Mouse (Mus musculus): ENCODE results near the gene Tatdn3. TPM values are rescaled to one million over a fixed set of nuclear protein-coding genes. Genes with fewer than 3 reads are reported as not detected.

Gene Tatdn3
- polyA plus RNA-seq, 1 experiment, result 18.4 TPM

DNA sequence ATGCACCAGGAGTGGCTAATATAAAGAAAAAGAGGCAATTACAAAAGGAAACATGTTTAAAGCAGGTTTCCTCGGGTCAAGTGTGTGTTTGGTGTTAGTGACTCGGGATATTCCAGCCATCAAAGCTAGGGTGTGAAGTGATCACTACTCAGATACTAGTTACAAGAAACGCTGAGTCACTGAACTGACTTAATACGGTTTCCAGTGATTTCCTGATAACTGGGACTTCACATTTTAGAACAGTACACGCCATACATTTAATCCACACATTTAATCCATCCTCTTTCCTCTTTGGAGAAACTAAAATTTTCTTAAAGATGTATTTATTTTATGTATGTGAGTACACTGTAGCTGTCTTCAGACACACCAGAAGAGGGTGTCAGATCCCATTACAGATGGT is 25.2 kb upstream of the Tatdn3 start:
- Histone ChIP-seq H3K4me1 (ENCODE audit: control insufficient read depth, insufficient read depth, insufficient read length, low read length) (peaks cover 6% of the 10 kb centered on the region), H3K27ac (replicated peaks; ENCODE audit: low read depth, low read length) (no peak overlapping the region), H3K4me3 (ENCODE audit: insufficient read depth, low read depth, low read length) (no peak overlapping the region)

DNA sequence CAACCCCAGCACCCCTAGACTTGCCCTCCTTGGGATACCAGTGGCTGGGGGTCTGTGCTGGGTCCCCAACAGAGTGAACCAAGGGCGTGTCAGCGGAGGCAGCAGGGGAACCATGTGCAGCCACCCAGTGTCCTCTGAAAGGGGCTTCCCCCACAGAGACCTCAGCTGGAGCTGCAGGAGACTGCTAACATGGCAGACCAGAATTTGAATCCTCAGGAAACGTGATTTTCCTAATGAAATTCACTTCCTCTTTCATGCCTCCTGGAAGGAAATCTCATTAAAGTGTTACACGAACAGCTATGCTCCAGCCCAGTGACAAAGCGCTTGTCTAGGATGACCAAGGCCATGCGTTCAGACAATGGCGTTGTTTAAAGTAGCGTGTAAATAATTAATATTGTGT is 24.2 kb upstream of the Tatdn3 start:
- Histone ChIP-seq H3K27ac (replicated peaks; ENCODE audit: low read depth, low read length) (no peak overlapping the region), H3K4me1 (ENCODE audit: control insufficient read depth, insufficient read depth, insufficient read length, low read length) (peaks cover 3% of the 10 kb centered on the region)

DNA sequence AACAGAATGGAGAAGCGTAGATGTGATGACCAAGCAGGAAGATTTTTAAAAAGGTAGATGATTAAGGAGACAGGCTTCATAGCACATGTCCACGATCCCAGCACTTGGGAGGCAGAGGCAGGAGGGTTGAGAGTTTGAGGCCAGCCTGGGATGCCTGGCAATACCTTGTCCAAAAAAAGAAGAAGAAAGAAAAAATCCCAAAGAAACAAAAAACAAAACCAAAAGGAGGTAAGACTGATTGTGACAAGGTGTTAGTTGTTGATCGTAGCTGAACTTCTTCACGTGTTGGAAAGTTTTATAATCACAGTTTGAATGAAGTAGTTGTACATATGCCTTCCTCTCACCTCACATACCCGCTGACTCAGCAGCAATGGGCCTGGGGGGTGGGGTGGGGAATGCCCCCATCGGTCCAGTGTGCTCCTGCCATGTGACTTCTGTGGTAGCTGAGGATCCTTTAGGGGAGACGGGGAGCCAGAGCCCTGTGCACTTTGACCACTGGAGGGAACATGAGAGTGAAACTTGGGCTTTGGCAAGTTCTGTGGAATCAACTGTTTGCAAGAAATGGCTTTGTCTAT is 23.7 kb upstream of the Tatdn3 start:
- no peaks in the 10 kb centered on the region for H3K4me1 ChIP-seq (ENCODE audit: control insufficient read depth, insufficient read depth, insufficient read length, low read length)
- no peak overlapping the region for H3K27ac ChIP-seq (replicated peaks; ENCODE audit: low read depth, low read length)
- H3K4me3 ChIP-seq (ENCODE audit: insufficient read depth, low read depth, low read length), result no peak overlapping the region

More for the DNA sequence above, 24.2 kb upstream of the Tatdn3 start:
- no peak overlapping the region for H3K4me3 ChIP-seq (ENCODE audit: insufficient read depth, low read depth, low read length)

DNA sequence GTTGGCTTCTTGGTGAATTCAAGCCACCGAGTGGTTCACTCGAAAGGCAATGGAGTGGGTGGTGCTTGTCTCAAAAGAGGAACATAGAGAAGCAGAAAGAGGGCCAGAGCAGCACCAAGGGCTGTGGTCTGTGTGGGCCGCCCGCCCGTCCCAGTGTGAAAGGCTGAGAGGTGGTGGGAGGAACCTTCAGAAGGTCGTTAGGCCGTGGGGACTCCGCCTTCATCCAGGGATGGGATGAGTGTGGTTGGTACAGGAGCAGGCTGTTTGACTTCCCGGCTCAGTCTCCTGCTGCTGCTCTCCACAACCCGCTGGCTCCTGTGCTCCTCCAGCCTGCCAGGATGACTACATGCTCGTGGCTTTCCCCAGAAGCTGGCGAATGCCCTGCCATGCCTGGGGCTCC is 22.9 kb upstream of the Tatdn3 start:
- no peak overlapping the region for H3K4me3 ChIP-seq (ENCODE audit: insufficient read depth, low read depth, low read length)
- no peaks in the 10 kb centered on the region for H3K4me1 ChIP-seq (ENCODE audit: control insufficient read depth, insufficient read depth, insufficient read length, low read length)
- H3K27ac ChIP-seq (replicated peaks; ENCODE audit: low read depth, low read length), result no peak overlapping the region

DNA sequence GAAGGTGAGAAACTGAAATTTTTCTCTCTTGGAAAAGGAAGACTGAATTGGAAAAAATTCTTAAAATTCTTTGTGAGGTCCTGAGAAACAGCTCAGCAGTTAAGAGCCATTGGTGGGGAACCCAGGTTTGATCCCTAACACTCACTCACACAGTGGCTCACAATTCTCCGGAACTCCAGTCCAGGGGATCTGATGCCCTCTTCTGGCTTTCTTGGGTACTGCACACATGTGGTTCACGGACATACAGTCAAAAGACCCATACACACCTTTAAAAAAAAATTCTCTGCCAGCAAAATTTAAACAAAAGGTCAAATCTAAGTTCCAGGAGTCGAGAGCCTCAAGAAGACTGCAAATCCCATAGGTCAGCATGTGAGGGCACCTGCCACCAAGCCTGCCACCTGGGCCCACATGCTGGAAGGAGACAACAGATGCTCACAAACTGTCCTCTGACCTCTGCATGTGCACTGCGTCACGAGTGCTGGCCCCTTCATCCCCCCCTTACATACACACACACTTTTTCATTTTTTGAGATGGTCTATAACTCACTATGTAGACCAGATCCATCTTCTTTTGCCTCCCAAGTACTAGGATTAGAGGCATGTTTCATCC is 22.3 kb upstream of the Tatdn3 start:
- H3K27ac ChIP-seq (replicated peaks; ENCODE audit: low read depth, low read length), result peak overlapping the region; percentile 55
- no peak overlapping the region for H3K4me3 ChIP-seq (ENCODE audit: insufficient read depth, low read depth, low read length)
- no peaks in the 10 kb centered on the region for H3K4me1 ChIP-seq (ENCODE audit: control insufficient read depth, insufficient read depth, insufficient read length, low read length)

DNA sequence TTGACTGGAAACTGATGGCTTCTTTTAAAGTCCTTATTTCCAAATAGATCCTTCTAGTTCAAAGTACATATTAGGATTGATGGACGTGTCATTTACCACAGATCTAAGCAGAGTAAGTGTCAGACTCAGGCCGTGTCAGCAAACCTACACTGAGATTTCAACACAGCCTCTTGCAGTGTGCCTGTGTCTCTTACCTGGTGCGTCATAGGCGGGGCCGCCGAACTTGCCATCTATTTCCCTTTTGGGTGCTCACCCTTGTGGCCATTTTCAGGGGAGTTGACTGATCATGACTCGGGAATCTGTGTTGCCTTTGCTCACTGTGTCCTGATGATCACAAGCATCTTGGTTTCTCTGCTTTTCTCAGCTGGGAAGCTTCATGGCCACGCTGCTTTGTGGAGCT is 20.5 kb upstream of the Tatdn3 start:
- Histone ChIP-seq H3K4me1 (ENCODE audit: control insufficient read depth, insufficient read depth, insufficient read length, low read length) (no peaks in the 10 kb centered on the region), H3K27ac (replicated peaks; ENCODE audit: low read depth, low read length) (no peak overlapping the region), H3K4me3 (ENCODE audit: insufficient read depth, low read depth, low read length) (no peak overlapping the region)

DNA sequence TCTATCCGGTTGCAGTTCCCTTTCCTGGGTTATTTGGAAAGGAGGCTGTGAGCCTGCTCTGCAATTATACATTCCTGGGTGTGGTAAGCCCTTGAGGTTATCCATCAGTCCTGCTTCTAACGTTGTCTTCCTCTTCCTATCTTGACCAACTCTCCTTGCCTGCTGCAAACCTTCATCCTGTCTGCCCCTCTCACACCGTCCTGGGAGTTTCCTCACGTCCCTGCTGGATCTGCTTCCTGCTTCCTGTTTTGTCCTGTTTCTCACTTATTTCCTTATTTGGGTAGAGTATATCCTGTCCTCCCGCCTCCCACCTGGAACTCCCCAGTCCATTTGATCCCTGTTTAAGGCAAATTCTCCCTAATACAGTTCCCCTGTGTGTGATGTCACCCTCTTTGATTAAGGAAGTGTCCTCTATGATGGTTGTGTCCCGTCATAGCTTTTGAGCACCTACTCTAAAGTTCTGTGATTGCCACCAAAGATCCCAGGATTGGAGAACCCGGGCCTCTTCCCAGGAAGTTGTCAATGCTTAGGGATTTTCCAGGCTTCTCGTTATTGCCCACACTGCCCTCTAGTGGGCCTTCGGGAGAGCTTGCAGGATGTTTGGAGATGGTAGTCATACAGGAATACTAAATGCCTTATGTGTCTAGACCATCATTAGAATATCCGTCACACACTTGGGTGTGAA is 12.6 kb upstream of the Tatdn3 start:
- H3K27ac ChIP-seq (replicated peaks; ENCODE audit: low read depth, low read length), result peak overlapping the region; percentile 97
- no peaks in the 10 kb centered on the region for H3K4me1 ChIP-seq (ENCODE audit: control insufficient read depth, insufficient read depth, insufficient read length, low read length)
- peak overlapping the region; percentile 44 for H3K4me3 ChIP-seq (ENCODE audit: insufficient read depth, low read depth, low read length)

DNA sequence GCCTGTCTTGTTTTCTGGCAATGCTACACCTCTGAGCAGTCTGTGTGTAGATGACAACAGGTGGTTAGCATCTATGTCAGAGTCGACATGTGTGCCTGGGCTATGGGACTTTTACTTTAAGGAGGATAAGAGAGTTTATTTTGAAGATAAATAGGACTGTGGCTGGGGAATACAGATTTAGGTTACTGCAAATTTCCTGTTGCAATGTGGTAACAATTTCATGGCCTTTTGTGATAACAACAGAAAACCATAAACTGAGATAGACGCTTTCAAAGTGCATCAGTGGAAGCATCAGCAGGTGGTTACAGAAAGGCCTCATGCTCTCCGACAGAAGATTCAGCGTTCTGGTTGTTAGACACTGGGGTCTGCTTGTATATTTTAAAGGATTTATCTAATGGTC is 10.8 kb upstream of the Tatdn3 start:
- Histone ChIP-seq H3K27ac (replicated peaks; ENCODE audit: low read depth, low read length) (peak overlapping the region; percentile 39; the same call in 1 of the 2 replicates), H3K4me1 (ENCODE audit: control insufficient read depth, insufficient read depth, insufficient read length, low read length) (no peaks in the 10 kb centered on the region), H3K4me3 (ENCODE audit: insufficient read depth, low read depth, low read length) (no peak overlapping the region)

DNA sequence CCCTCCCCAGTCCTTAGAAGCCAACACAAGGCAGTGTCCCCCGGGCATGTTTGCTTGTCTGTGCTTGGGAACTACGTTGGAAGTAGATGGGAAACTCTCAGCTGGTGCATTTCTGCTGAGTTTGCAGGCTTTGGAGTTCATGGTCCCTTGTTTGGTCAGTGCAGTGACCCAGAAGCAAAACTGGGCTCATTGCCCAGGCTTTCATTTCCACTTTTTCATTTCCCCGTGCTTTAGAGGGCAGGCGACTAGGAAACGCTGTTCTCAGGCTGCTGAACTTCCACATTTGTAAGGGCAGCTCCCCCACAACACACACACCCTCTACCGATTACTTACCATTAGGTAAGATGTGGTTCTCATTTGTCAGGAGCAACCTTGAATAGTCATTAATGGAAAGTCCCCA is 10.3 kb upstream of the Tatdn3 start:
- peak overlapping the region; percentile 69 for H3K27ac ChIP-seq (replicated peaks; ENCODE audit: low read depth, low read length)
- no peak overlapping the region for H3K4me3 ChIP-seq (ENCODE audit: insufficient read depth, low read depth, low read length)
- no peaks in the 10 kb centered on the region for H3K4me1 ChIP-seq (ENCODE audit: control insufficient read depth, insufficient read depth, insufficient read length, low read length)

DNA sequence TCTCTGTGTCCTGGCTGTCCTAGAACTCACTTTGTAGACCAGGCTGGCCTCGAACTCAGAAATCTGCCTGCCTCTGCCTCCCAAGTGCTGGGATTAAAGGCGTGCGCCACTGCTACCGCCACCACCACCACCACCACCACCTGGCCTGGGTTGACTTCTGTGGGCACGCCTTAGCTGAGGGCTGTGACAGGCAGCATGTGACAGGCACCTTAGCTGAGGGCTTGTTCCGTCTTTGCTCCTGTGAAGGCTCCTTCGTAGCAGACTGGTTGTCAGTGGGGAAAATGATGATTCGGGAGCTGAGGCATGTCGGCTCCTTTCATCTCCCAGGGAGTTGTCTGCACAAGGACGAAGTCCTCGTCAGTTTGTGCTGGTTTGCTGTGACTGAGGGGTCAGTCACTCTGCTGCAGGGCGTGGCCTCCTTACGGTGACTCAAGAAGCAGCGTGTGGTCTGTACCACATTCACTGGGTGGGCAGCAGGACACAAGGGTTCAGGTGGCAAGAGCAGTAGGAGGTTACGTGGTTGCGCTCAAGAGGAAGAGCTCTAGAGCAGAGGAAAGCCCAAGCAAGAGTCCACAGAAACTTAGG is 9.7 kb upstream of the Tatdn3 start:
- Histone ChIP-seq H3K4me1 (ENCODE audit: control insufficient read depth, insufficient read depth, insufficient read length, low read length) (no peaks in the 10 kb centered on the region), H3K27ac (replicated peaks; ENCODE audit: low read depth, low read length) (peak overlapping the region; percentile 69), H3K4me3 (ENCODE audit: insufficient read depth, low read depth, low read length) (no peak overlapping the region)

DNA sequence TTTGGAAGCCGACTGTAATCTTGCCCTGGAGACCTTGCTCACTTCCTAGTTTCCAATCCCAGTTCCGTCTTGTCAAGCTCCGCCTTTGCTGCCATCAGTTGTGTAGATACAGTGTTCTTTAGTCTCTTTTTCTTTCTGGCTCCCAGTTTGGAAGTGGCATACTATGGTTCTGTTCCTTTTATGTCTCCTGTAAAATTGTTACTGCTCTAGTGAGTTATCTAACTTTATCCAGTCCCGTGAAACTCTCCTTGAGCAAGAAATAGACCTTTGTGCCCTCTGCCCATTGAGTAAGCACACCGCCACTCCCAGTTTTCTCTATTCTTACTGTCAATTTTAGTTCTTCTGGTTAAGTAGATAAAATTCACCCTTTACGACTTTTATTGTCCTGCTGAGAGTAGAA is 8.9 kb upstream of the Tatdn3 start:
- Histone ChIP-seq H3K4me3 (ENCODE audit: insufficient read depth, low read depth, low read length) (no peak overlapping the region), H3K27ac (replicated peaks; ENCODE audit: low read depth, low read length) (peak overlapping the region; percentile 33; the same call in 1 of the 2 replicates), H3K4me1 (ENCODE audit: control insufficient read depth, insufficient read depth, insufficient read length, low read length) (no peaks in the 10 kb centered on the region)

DNA sequence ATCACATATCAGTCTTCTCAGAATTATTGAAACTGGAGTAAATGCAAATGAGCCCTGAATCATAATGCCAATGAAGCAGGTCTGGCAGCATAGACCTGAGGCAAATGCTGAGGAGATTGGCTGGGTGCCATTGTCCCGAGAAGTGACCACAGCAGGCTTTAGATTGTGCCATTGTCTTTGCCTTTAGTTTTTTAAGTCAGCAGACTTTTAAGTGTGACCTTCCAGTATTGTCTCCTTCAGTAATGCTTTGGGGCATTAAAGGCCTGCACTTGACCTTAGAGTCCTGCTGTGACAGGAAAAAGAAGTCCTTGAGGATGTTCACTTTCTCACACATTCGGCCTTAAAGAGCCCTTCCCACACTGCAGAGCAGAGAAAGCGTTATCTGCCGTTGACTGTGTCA is 7.5 kb upstream of the Tatdn3 start:
- Histone ChIP-seq H3K27ac (replicated peaks; ENCODE audit: low read depth, low read length) (0 out of 2 replicates have a peak overlapping the region, but pooled peaks have one; percentile 10), H3K4me1 (ENCODE audit: control insufficient read depth, insufficient read depth, insufficient read length, low read length) (no peaks in the 10 kb centered on the region), H3K4me3 (ENCODE audit: insufficient read depth, low read depth, low read length) (no peak overlapping the region)

DNA sequence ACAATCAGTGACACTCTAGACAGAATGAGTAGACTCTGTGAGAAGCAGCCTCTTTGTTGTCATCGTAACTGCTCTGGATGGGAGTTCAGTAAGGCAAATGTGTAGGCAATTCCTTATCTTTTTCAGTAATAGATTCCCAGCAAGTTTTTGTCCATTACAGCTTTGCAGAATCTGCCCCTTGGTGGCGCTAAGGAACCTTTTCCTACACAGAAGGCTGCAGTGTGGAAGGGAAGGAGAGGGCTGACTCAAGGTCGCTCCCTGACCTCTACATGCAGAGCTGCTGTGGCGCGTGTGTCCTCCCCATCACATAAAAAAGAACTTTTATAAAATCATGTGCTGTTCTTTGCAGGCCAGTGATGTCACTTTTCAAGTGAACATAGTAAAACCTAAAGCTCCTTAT is 5.6 kb upstream of the Tatdn3 start:
- Histone ChIP-seq H3K4me3 (ENCODE audit: insufficient read depth, low read depth, low read length) (no peak overlapping the region), H3K4me1 (ENCODE audit: control insufficient read depth, insufficient read depth, insufficient read length, low read length) (no peaks in the 10 kb centered on the region), H3K27ac (replicated peaks; ENCODE audit: low read depth, low read length) (no peak overlapping the region)

DNA sequence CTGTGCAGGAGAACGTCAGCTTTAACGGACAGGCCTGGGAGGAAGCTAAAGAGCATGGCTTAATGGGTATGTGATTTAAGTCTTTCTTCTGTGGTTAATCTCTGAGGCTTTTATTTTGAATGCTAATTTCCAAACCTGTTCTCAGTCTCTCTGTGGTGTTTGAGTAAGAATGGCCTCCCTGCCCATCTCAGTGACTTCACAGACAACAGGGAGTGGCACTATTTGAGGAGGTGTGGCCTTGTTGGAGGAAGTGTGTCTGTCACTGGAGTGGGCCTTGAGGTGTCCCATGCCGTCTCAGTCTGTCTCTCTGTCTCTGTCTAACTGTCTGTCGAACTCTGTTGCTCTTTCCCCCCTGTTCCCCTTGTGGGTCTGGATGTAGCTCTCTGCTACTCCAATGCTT is 2.5 kb upstream of the Tatdn3 start:
- no peak overlapping the region for H3K4me3 ChIP-seq (ENCODE audit: insufficient read depth, low read depth, low read length)
- H3K4me1 ChIP-seq (ENCODE audit: control insufficient read depth, insufficient read depth, insufficient read length, low read length), result no peaks in the 10 kb centered on the region
- H3K27ac ChIP-seq (replicated peaks; ENCODE audit: low read depth, low read length), result no peak overlapping the region

DNA sequence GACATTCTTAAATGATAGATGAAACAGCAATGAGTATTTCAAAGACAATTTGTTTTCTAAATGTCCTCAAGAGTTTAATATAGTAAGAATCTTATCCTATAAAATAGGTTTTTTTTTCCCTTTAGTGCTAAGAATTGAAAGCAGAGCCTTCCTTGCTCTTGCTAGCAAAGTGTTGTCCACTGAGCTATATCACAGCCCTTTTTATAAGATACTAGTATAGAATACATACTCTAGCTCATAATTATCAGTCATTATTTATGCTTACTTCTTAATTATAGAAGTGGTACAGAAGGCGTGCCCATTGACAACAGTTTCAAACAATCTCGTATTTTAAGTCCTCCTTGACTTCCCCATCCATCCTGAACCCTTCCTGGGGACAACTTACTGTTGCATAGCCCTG is 1.8 kb upstream of the Tatdn3 start:
- H3K4me1 ChIP-seq (ENCODE audit: control insufficient read depth, insufficient read depth, insufficient read length, low read length), result no peaks in the 10 kb centered on the region
- no peak overlapping the region for H3K4me3 ChIP-seq (ENCODE audit: insufficient read depth, low read depth, low read length)
- no peak overlapping the region for H3K27ac ChIP-seq (replicated peaks; ENCODE audit: low read depth, low read length)

Data from brown adipose tissue, adult 24 weeks (tissue).